In the genomic region with DNA sequence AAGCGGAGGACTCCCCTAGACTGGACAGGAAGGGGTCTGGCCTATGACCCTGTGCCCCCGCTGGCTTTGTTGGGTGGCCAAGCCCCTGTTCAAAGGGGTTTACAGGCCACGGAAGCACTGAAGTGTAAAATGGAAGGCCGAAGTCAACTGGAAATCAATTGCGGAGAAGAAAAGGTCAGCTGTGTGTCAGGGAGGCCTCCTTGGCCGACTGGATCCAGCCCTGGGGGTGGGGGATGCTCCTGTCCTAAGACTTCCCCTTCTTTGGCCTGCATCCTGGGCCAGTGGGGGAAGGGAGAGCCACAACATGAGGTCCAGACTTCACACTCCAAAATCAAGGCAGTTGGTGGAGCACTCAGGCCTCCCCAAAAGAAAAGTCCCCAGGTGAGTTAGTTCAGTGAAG, we compare ENCODE assay signal across 28 mouse cellular contexts.
DNase-seq lines count a peak whose midpoint lies in the region; ATAC-seq lines count a peak whose summit lies in the region.
"Had no signal": no experiment of that assay in that cellular context is flagged by ENCODE, and none has a peak within 500 bp of the region (broad histone marks: within the 10 kb centered on the region; RNA-seq: fewer than 3 reads in every experiment).

No protein-coding gene starts in this region.

- H3K4me3 ChIP-seq in hindbrain, embryonic 11.5 days (ENCODE audit: low read depth, low read length) = no peak overlapping the region
- no peak overlapping the region for H3K4me3 ChIP-seq in hindbrain, embryonic 16.5 days (ENCODE audit: low read length)
- H3K4me3 ChIP-seq in midbrain, embryonic 10.5 days = no peak overlapping the region
- no peak overlapping the region for H3K4me3 ChIP-seq in midbrain, embryonic 11.5 days (ENCODE audit: low read depth, low read length)
- H3K4me3 ChIP-seq: embryonic facial prominence, embryonic 13.5 days; forebrain, embryonic 10.5 days; heart, embryonic 13.5 days; limb, embryonic 12.5 days; liver, embryonic 15.5 days; midbrain, embryonic 12.5 days; myocyte; neural tube, embryonic 13.5 days; stomach, embryonic 15.5 days had no signal

- WGBS in hindbrain, embryonic 11.5 days = 8% methylated on average over 6 of the region's 6 CpGs
- 14% methylated on average over 6 of the region's 6 CpGs for WGBS in hindbrain, embryonic 16.5 days
- 5% methylated on average over 6 of the region's 6 CpGs for WGBS in midbrain, embryonic 10.5 days
- 7% methylated on average over 6 of the region's 6 CpGs for WGBS in midbrain, embryonic 11.5 days

- no peaks in the 10 kb centered on the region for H3K9me3 ChIP-seq in hindbrain, embryonic 11.5 days (ENCODE audit: control insufficient read depth, low read length)
- H3K9me3 ChIP-seq in hindbrain, embryonic 16.5 days (ENCODE audit: control insufficient read depth, low read length) = no peaks in the 10 kb centered on the region
- no peaks in the 10 kb centered on the region for H3K9me3 ChIP-seq in midbrain, embryonic 10.5 days (replicated peaks)
- no peaks in the 10 kb centered on the region for H3K9me3 ChIP-seq in midbrain, embryonic 11.5 days (ENCODE audit: control insufficient read depth, low read length)
- H3K9me3 ChIP-seq: embryonic facial prominence, embryonic 13.5 days; forebrain, embryonic 10.5 days; heart, embryonic 13.5 days; limb, embryonic 12.5 days; liver, embryonic 15.5 days; midbrain, embryonic 12.5 days; neural tube, embryonic 13.5 days; stomach, embryonic 15.5 days had no signal

- no peaks in the 10 kb centered on the region; the same call in 1 of the 2 replicates for H3K4me1 ChIP-seq in hindbrain, embryonic 11.5 days (replicated peaks; ENCODE audit: control insufficient read depth, insufficient read depth, low read length)
- no peaks in the 10 kb centered on the region for H3K4me1 ChIP-seq in hindbrain, embryonic 16.5 days (ENCODE audit: control insufficient read depth, insufficient read depth, low read depth, low read length)
- peaks cover 31% of the 10 kb centered on the region for H3K4me1 ChIP-seq in midbrain, embryonic 10.5 days
- peaks cover 2% of the 10 kb centered on the region; the same call in 1 of the 2 replicates for H3K4me1 ChIP-seq in midbrain, embryonic 11.5 days (ENCODE audit: control insufficient read depth, insufficient read depth, low read length)
- H3K4me1 ChIP-seq: limb, embryonic 12.5 days; liver, embryonic 15.5 days; midbrain, embryonic 12.5 days; neural tube, embryonic 13.5 days; stomach, embryonic 15.5 days had no signal

- H3K4me2 ChIP-seq in hindbrain, embryonic 11.5 days (replicated peaks; ENCODE audit: low read depth, low read length) = no peak overlapping the region
- H3K4me2 ChIP-seq in hindbrain, embryonic 16.5 days (ENCODE audit: low read length) = no peak overlapping the region
- no peak overlapping the region for H3K4me2 ChIP-seq in midbrain, embryonic 11.5 days
- H3K4me2 ChIP-seq: embryonic facial prominence, embryonic 13.5 days; heart, embryonic 13.5 days; hindbrain, embryonic 14.5 days; limb, embryonic 12.5 days; liver, embryonic 15.5 days; lung, embryonic 14.5 days; midbrain, embryonic 12.5 days; neural tube, embryonic 13.5 days; stomach, embryonic 15.5 days had no signal

- H3K36me3 ChIP-seq in hindbrain, embryonic 11.5 days (ENCODE audit: control insufficient read depth, insufficient read depth, low read length) = no peaks in the 10 kb centered on the region
- no peaks in the 10 kb centered on the region for H3K36me3 ChIP-seq in hindbrain, embryonic 16.5 days (ENCODE audit: control insufficient read depth, insufficient read depth, low read length)
- H3K36me3 ChIP-seq in midbrain, embryonic 10.5 days = no peaks in the 10 kb centered on the region
- H3K36me3 ChIP-seq in midbrain, embryonic 11.5 days (ENCODE audit: control insufficient read depth, insufficient read depth, low read length) = no peaks in the 10 kb centered on the region
- H3K36me3 ChIP-seq: embryonic facial prominence, embryonic 13.5 days; forebrain, embryonic 10.5 days; heart, embryonic 13.5 days; limb, embryonic 12.5 days; liver, embryonic 15.5 days; midbrain, embryonic 12.5 days; neural tube, embryonic 13.5 days; stomach, embryonic 15.5 days had no signal

- DNase-seq in hindbrain, embryonic 11.5 days (ENCODE audit: low spot score) = peak; percentile 18
- peak; percentile 59 for DNase-seq in midbrain, embryonic 10.5 days (ENCODE audit: low spot score)
- no peak for DNase-seq in midbrain, embryonic 11.5 days (ENCODE audit: low spot score, missing footprints)
- peak; percentile 69 for DNase-seq in embryo, embryonic 9.5 days (ENCODE audit: extremely low spot score)
- DNase-seq in left cerebral cortex, postnatal 4 days = no peak
- DNase-seq in heart, postnatal 36 days = no peak
- DNase-seq: adrenal gland, postnatal 25 days; cerebellum, adult 11-12 months; forebrain, postnatal 0 days; heart, postnatal 14 days; kidney, adult 11 months; lung, embryonic 14.5 days; lung, postnatal 14 days; right cerebral cortex, postnatal 25 days; thymus, postnatal 14 days had no signal

- no peak overlapping the region for H3K9ac ChIP-seq in hindbrain, embryonic 11.5 days (ENCODE audit: low read depth, low read length)
- H3K9ac ChIP-seq in hindbrain, embryonic 16.5 days (ENCODE audit: low read depth, low read length) = no peak overlapping the region
- H3K9ac ChIP-seq in midbrain, embryonic 11.5 days (ENCODE audit: low read length) = no peak overlapping the region
- H3K9ac ChIP-seq: embryonic facial prominence, embryonic 13.5 days; forebrain, postnatal 0 days; heart, embryonic 13.5 days; hindbrain, embryonic 14.5 days; limb, embryonic 12.5 days; liver, embryonic 15.5 days; lung, embryonic 14.5 days; midbrain, embryonic 12.5 days; neural tube, embryonic 13.5 days; stomach, embryonic 15.5 days had no signal

- intact Hi-C loops in left cerebral cortex, postnatal 4 days (cut with DNase I) = no loop called here
- intact Hi-C loops in heart, postnatal 36 days (cut with DNase I) = no loop called here

- no peak for ATAC-seq in hindbrain, embryonic 11.5 days (ENCODE audit: low FRiP score)
- ATAC-seq in hindbrain, embryonic 16.5 days = no peak
- no peak for ATAC-seq in midbrain, embryonic 11.5 days (ENCODE audit: low FRiP score)
- ATAC-seq: CD4-positive, CD25-positive, alpha-beta regulatory T cell, adult 4 months; forebrain, postnatal 0 days; inflammation-experienced regulatory T-cells, adult 6 months had no signal

- H3K27me3 ChIP-seq in hindbrain, embryonic 11.5 days (ENCODE audit: control insufficient read depth, insufficient read depth, low read length) = no peaks in the 10 kb centered on the region
- H3K27me3 ChIP-seq in hindbrain, embryonic 16.5 days (replicated peaks; ENCODE audit: control insufficient read depth, insufficient read depth, low read length) = no peaks in the 10 kb centered on the region
- peaks cover 11% of the 10 kb centered on the region; the same call in 1 of the 2 replicates for H3K27me3 ChIP-seq in midbrain, embryonic 10.5 days (ENCODE audit: low read depth, poor library complexity, severe bottlenecking)
- no peaks in the 10 kb centered on the region for H3K27me3 ChIP-seq in midbrain, embryonic 11.5 days (ENCODE audit: control insufficient read depth, insufficient read depth, low read length)
- H3K27me3 ChIP-seq: embryonic facial prominence, embryonic 13.5 days; heart, embryonic 13.5 days; limb, embryonic 12.5 days; liver, embryonic 15.5 days; midbrain, embryonic 12.5 days; neural tube, embryonic 13.5 days; stomach, embryonic 15.5 days had no signal

- no peak overlapping the region for H3K27ac ChIP-seq in hindbrain, embryonic 11.5 days (ENCODE audit: low read depth, low read length)
- no peak overlapping the region for H3K27ac ChIP-seq in hindbrain, embryonic 16.5 days (ENCODE audit: low read depth, low read length)
- peak overlapping the region; percentile 64; the same call in 1 of the 2 replicates for H3K27ac ChIP-seq in midbrain, embryonic 10.5 days (replicated peaks)
- no peak overlapping the region for H3K27ac ChIP-seq in midbrain, embryonic 11.5 days (ENCODE audit: low read depth, low read length)
- H3K27ac ChIP-seq: embryonic facial prominence, embryonic 13.5 days; forebrain, embryonic 10.5 days; heart, embryonic 13.5 days; hindbrain, embryonic 14.5 days; limb, embryonic 12.5 days; liver, embryonic 15.5 days; midbrain, embryonic 12.5 days; neural tube, embryonic 13.5 days; stomach, embryonic 15.5 days had no signal

Comparison
In these comparisons a context has a peak if more than half of its experiments do, and no peak if none do; other contexts are left out.
1. DNase-seq: peak in hindbrain, embryonic 11.5 days (single experiment), midbrain, embryonic 10.5 days (single experiment) and embryo, embryonic 9.5 days (single experiment); none in midbrain, embryonic 11.5 days (single experiment), left cerebral cortex, postnatal 4 days (single experiment) and heart, postnatal 36 days (0 of 2).